Mouse (Mus musculus) thymus, adult 18-20 months (tissue): ENCODE data around the gene Celsr3.

Experiments used
- DNase-seq, 2 experiments: peaks; one replicate each; pipeline ENCODE4 v3.0.0; 2022; ENCODE audit warnings: mixed read lengths in 2 of 2

The Celsr3 gene

DNA sequence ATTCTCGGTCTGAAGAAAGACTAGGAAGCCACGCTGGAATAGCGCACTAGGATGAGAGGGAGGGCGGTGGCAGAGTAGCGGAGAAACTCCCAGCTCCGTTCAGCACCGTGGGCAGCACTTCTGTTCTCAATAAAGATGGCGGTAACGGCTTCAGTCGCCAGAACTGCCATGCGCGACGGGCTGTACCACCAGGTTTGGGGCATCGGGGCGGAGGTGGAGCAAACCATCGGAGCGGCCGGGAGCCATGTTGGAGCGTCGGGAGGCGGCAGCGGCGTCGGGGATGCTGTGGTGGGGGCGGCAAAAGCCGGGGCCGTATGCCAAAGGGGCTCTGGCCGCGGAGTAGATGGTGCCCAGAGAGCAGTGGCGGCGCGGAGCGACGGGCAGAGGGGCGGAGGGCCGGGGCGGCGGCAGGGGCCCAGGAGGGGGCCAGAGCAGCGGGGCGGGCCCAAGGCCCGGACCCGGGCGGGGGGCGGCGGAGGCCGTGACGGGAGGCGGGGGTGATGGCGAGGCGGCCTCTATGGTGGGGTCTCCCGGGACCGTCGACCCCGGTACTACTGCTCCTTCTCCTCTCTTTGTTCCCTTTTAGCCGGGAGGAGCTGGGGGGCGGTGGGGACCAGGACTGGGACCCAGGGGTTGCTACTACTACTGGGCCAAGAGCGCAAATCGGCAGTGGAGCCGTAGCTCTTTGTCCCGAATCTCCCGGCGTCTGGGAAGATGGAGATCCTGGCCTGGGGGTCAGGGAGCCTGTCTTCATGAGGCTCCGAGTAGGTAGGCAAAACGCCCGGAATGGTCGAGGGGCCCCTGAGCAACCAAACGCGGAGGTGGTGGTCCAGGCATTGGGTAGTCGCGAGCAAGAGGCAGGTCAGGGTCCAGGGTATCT, at the start of gene Celsr3:
Gene Celsr3 (plus strand): TSS at position 501 of the 880 bp plus-strand sequence.
- DNase-seq = no peak

DNA sequence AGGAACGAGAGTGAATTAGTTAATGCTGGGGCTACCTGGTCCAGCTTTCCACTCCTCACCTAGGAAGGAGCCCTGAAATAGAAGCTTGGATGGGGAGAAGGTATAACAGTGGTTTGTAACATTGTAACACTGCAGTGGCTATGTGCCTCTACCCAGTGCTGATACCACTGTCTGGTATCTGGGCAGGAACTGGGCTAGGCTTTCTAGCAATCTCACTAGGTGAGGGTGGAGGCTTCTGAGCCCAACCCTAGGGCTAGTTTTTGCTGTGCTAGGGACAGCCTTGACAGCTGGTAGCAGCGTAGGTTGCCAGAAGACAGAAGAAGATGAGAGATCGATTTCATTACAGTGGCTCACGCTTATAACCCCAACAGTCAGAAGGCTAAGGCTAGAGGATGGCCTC, 49.5 kb upstream of the Celsr3 start:
- no peak for DNase-seq

DNA sequence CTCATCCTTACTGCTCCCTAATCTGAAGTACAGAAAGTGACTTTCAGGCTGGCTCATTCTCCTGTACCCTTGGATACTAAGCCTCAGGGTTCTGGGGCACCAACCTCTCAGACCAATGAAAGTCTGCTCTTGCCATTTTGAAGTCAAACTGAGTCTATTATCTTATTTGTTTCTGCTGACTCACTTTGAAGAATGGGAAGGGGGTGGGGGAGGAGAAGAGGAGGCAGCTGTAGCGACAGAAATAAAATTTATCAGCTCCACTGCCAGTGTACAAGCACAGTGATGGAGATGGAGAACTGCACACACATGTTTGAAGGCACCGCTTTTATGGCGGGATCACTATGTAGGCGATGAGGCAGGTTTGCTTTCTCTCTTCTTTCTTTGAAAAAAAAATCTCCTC, 48.8 kb upstream of the Celsr3 start:
- no peak for DNase-seq

DNA sequence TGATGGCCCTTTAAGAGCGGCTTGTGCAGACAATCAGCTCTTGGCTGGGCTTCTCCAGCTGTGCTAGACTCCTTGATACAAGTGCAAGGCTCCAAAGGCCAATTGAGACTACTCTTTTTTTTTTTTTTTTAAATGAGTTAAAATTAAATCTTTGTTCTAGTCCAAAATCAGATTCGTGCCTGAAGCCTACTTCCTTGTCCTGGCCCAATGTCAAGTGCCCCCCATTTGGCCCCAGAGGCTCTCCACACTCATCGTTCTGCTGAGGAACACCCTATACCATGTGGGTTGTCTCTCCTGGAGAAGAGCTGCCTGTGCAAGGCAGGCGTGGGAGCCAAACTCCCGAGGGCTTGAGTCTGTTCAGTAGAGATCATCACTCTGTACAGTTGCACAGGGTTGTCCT, 45.2 kb upstream of the Celsr3 start:
- DNase-seq = no peak

DNA sequence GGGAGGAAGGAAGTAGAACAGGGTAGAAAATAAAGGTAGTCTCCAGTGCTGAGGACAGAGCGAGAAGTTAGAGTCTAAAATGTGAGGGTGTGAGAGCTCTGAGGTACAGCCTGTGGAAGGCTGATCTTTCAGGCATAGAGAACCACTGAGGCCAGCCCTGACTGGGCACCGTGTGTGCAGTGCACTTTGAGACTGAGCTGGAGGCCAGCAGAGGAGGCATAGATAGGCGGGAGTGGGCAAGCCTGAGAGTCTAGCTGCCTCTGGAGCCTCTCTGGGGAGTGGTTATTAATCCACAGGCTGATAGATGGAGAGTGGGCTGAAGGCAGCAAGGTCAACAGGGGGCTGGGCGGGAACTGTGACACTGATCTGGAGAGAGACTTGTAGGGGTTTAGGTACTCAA, 44.2 kb upstream of the Celsr3 start:
- no peak for DNase-seq

DNA sequence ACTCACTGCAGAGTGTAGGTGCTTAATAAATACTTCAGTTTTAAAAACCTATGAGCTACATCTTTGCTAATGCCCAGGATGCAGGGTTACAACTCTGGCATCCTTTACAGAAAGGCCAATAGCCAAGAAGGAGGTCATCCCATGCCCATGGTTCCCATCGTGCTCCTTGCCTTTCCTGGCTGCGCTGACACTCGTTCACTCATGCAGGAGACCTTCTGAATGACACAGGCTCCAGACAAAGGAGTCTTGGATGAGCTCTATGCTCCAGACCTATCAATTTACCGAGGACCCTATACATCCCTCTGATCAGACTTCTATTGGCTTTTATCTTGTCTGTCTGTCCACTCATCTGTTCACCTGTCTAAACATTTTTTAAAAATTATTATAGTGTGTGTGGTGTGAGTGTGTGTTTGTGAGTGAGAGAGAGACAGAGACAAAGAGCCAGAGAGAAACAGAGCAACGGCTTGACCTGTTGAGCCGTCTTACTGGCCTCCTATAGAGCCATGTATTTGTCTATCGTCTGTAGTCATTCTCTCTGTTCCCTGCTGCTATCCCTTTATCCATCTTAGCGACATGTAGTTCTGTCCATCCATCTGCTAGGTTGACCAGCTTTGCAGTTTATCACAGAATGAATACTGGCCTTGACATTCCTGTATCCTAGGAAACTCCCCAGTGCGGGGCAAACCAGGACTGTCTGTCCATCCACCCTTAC, 43.1 kb upstream of the Celsr3 start:
- DNase-seq = no peak

DNA sequence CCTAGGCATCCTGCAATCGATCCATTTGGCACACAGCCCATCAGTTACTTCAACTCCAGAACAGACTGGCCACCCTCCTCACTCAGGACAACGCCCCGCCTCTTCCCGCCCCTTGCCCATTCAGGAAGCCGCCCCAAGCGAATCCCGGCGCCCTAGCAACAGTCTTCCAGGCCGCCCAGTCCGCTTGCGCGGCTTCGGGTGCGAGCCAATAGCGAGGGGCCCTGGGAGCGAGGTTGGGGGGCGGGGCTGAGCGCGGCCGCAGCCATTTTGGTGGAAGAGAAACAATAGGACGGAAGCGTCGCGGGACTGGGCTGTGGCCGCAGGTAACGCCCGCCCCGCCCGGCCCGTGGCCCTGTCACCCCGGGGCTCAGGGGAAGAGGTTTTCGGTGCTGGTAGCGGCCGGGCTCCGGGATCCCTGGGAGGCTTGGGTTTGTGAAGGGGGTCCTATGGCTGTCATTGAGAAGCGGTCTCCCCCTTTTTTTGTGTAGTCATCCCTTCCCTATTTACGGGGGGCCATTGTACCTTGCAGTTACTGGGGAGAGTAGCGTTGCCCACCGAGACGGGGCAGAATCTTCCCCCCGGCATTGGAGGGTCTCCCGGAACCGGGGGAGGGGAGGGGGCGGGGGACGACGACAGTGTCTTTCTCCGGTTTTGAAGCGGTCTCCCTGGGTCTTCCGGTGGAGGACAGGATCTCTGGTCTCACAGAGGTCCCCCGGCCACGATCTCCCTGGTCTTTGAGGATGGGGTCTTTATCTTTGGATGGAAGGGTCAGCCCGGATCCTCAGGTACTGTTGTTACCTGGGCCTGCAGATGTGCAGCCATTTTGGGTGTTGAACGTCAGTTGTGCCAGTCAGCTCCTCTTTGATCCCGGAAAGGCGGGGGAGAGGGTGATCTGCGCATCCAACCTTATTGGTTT, 42.3 kb upstream of the Celsr3 start, which contains the start of gene Ip6k2:
Gene Ip6k2 (plus strand): TSS at position 249 of the 916 bp plus-strand sequence.
- peak; percentile 95 for DNase-seq

DNA sequence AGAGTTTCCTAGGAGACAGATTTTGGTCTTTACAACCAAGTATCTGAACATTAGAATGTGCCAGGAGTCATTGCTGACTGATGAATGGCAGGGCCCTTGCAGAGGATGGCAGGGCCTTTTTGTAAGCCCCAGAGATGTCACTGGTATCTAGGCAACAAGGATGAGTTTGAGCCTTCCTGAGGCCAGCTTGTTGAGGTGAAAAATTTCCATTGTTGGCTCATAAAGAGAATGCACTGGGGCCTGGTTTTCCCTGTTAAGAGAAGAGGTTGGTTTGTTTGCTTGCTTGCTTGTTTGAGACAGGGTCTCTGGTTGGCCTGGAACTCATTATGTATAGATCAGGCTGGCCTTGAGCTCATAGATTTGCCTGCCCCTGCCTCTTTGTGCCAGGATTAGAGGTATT, 40.7 kb upstream of the Celsr3 start:
- no peak for DNase-seq

DNA sequence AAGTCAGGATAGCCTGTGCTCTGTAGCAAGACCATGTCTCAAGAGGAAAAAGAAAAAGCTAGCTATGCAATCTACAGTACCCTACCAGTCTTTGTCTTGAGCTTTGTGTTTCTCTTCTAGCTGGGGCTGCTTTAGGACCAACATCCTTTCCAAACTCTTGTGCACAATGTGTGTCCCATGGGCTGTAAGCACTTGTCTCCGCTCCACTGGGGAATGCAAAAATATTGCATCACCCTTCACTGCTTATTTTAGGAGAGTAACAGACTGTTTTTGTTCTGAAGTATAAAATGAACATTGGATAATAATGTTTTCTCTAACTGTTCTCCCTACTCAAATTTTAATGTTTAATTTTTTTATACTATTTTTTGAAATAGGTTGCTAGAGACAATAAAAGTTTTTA, 39.6 kb upstream of the Celsr3 start:
- no peak for DNase-seq

DNA sequence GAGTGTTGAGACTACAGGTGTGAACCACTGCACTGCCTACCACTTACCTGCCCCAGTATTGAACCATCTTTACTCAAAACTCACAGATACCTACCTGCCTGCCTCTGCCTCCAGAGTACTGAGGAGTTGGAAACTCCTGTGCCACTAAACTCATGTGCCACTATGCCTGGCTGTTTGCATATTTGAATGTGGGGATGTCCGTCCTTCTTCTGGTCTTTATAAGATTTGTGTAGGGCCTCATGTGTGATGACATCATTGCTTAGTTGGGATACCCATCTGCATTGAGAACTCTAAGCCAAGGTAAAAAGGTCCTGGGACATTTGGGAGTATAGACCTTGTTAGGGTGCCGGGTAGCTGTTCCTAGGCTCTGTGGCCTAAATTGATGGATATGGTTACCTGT, 39.0 kb upstream of the Celsr3 start:
- no peak for DNase-seq

DNA sequence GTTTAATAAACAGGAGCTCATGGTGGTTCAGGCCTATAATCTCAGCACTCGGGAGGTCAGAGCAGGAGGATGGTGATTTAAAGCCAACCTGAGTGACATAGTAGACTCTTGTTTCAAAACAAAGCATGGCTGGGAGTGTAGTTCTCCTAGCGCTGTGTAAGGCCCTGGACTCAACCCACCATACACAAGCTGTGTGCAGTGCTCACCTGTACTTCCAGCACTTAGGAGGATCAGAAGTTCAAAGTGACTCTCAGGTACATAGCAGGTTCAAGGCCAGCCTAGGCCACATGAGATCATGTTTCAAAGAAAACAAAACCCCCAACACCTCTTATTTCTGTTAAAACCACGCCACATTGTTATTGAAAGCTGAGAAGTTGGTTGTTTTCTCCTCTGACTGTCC, 37.4 kb upstream of the Celsr3 start:
- no peak for DNase-seq

DNA sequence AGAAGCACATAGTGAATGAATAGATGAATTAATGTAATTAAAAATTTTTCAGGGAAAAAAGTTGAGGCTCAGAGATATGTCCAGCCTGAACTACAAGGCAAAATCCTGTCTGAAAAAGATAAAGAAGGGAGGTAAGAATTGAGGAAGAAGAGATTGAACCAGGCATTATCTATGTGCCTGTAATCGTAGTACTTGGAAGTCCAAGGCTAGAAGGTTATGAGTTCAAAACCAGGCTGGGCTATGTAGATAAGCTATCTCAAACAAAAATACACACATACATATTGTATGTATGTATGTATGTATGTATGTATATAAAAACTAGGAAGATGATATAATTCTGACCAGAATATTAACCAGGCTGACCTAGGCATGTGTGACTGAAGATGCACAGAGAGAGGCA, 33.8 kb upstream of the Celsr3 start:
- no peak for DNase-seq

DNA sequence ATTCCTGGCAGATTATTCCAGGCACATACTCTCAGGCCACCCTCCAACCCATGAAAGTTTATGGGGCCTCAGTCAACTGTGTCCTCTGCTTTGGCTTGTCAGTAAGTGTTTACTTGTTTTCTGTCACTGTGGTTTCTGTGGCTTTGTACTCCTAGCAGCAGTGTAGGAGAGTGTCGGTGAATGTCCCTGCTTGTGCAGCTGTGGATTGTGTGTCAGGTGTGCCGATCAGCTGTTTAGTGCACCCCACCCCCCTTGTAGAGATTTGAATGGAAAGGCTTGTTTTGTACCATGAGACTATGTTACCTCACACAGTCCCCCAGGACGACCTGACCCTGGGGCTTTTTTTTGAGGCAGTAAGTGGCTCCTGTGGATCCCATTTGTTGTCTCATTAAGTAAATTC, 33.4 kb upstream of the Celsr3 start:
- peak; percentile 54 to 72 for DNase-seq

DNA sequence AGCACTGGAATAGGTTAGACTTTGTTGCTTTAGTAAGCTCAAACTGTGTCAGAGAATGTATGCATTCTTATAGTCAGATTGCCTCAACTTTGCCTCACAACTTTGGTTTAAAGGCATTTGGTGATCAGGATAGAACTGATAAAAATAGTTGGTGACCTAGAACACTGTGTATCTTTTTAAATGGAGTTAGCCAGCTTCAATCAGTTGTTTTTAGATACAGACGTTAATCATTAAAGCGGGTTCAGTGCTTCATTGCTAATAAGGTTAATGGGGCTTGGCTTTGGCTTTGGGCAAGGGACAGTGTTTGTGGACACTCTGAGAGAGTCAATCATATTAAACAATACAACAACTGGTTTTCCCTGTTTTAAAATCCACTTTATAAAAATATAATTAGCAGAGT, 30.8 kb upstream of the Celsr3 start:
- no peak for DNase-seq

DNA sequence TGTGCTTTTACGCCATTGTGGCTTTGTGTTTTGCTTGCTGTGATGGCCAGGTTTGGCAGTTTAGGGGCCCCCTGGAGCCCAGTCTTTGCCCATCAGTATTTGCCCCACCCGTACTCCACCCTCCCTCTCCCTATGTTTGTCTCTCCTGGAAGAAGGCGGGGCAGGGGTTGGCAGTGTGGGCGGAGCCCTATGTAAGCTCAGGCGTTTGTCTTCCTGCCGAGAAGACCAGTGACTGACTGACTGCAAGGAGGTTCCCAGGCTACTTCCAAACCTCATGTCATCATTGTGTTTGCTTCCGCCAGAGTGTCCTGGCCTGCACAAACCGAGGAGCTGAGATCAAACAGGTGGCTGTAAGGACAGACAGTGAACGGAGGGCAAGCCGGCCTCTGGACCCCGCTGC, 30.4 kb upstream of the Celsr3 start:
- peak in 1 of 2 experiments; percentile 40 for DNase-seq

DNA sequence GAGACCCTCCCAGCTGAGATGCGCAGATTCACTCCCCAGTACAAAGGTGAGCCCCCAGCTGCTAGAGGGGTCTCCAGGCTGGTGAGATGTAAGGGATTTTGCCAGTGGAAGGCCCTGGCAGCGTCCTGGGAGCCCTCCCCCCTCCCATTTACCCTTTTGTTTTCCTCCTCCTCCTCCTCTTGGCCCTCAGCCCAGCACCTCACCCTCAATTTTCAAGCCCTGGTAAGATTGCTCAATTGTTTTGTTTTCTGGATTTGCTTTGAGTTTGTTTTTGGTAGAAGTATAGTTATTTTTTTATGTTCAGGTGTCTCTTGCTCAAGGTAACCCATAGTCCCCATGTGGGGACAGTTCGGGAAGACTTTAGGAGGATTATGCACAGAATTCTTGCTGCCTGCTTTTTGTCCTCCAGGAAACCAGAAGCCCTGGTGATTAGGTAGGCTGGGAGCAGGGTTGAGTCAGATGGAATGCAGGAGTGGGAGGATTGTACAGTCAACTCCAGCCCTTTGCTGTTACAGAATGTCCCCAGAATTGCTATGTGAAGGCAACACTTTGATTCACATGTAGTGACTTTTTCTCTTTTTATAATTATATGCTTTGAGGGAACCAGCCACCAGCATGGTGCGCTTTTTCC, 29.7 kb upstream of the Celsr3 start:
- no peak for DNase-seq

DNA sequence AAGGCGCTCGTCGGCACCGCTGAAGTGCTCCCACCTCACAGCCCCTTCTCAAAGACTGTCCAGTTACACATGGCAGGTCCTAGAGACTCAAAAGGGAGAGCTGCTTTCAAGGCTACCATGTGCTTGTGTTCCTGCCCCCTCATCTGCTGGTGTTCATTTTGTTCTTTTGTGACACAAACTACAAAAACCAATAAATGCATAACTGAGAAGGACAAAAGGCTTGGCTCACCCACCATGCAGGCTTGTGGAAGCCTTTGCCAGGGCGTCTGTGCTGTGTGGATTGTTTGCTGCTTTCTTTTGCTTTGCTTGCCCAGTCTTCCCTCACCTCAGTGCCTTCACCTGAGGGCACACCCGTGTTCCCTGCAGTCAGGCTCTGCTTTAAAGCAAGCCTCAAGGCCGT, 28.6 kb upstream of the Celsr3 start:
- DNase-seq = no peak

DNA sequence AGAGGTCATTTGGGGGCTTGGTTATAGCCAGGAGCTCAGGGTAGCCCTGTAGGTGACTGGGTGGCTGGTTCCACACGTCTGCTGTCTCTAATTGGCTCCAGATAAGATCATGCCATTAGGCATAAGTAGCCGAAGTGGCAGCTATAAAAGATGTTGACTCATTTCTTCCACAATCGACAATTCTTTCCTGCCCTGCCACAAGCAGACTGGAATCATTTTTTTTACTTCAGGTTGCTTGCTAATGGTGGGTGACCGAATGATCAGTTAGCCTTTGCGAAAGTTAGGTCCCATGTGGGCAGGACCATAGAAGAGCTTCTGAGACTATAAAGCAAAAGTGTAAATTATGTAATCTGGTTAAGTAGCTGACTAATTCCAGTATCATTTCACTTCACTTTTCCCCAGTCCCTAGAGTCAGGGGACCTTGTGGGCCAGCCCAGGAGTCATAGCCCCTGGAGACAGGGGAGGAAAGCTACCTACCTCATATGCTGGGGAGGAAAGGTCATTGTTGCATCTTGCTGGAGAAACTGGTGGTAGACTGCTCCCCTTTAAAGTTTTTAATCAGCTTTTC, 27.5 kb upstream of the Celsr3 start:
- DNase-seq = no peak

DNA sequence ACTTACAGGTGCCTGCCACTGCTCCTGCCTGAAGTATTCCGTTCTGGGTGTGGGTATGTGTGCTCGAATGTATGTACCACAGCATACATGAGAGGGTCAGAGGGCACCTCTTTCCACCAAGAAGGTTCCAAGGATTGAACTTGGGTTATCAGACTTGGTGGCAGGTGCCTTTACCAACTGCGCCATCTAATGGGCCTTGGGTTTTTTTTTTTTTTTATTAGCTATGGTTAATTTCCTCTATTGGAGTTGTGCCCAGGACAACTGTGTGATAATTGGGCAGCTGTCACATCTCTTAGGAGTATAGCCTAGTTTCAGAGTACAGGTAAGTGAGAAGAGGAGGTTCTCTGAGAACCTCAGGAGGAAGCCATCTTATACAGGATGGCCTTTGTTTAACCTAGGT, 26.6 kb upstream of the Celsr3 start:
- no peak for DNase-seq

DNA sequence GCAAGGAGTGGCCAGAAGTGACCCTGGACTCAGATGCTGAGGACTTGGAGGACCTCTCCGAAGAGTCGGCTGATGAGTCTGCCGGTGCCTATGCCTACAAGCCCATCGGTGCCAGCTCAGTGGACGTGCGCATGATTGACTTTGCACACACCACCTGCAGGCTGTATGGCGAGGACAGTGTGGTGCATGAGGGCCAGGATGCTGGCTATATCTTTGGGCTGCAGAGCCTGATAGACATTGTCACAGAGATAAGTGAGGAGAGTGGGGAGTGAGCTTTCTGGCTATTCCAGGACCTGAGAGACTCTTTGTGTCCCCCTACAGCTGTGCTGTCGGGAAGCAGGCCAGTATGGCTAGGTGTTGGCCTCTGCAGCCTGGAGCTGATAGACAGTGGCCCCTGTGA, 20.4 kb upstream of the Celsr3 start:
- no peak for DNase-seq

DNA sequence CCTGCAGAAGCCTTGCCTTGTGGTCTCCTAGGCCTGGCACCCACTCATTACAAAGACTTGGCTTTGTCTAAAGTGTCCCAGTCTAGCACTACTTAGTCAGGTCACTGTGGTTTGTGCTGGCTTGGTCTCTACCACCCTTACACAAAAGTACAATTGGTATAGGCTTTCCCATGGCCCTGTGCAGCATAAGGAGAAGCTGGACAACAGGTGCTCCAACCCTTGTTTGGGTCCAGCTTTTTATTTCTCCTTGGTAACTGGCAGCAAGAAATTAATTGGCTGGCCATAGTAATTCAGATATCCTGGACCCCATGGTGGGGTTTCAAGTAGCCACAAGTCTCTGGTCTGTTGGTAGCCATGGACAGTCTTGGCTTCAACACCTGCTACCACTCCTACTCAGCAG, 19.7 kb upstream of the Celsr3 start:
- DNase-seq = no peak

DNA sequence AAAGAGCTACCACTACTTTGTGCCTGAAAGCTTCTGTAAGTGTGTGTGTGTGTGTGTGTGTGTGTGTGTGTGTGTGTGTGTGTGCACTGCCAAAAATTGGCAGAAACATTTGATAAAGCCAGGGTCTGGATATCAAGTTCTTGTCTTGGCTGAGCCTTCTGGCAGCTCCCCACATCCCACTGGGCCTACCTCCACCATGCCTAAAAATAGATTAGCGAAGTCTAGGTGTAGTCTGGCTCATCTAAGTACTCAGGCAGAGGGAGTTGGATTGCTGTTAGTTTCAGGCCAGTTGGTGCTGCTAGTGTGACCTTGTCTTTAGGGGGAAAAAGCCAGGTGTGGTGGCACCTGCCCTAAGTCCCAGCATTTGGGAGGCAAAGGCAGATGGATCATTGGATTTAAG, 19.3 kb upstream of the Celsr3 start:
- DNase-seq = no peak
